Mouse (Mus musculus) E14TG2a.4 (cell line): ENCODE measurements at regions not wholly inside any gene's neighbourhood (a gene's known extent, or its start where the extent isn't known, plus 50 kb on each side); places are given as distances from the start of the nearest gene placed in this dataset.

Experiments
- CTCF ChIP-seq: conservative IDR thresholded peaks from 2 replicates; pipeline ENCODE4 v1.5.1; 2014; ENCODE audit warnings: low read length
- NANOG ChIP-seq: IDR thresholded peaks from 2 replicates; pipeline ENCODE4 v1.6.1; 2014; ENCODE audit warnings: borderline replicate concordance, low read length, mixed read lengths
- POU5F1 ChIP-seq: IDR thresholded peaks from 2 replicates; pipeline ENCODE4 v1.6.1; 2014; ENCODE audit warnings: low read length, borderline replicate concordance

GRCm38 (mm10) chr2:75360936-75361335, 298.1 kb upstream of the Hnrnpa3 start:
- TF ChIP-seq CTCF (no peak), NANOG (no peak), POU5F1 (no peak)
